Mouse (Mus musculus) embryonic fibroblast, embryonic 13.5 days (primary cell): ENCODE measurements around the gene Mtrex. TPM values are rescaled to one million over a fixed set of nuclear protein-coding genes. Genes with fewer than 3 reads are reported as not detected.

Experiments used
- H3K27ac ChIP-seq: 2 replicates; pipeline ENCODE4 v1.5.1; 2012; ENCODE audit warnings: low read length, control low read depth, inconsistent platforms; ENCODE audit not compliant: insufficient read depth
- H3K4me1 ChIP-seq: 2 replicates; pipeline ENCODE4 v1.6.1; 2011; ENCODE audit warnings: low read length; ENCODE audit not compliant: control insufficient read depth, insufficient read depth
- H3K4me3 ChIP-seq: 2 replicates; pipeline ENCODE4 v1.5.1; 2011; ENCODE audit warnings: mild to moderate bottlenecking, control low read depth, low read length; ENCODE audit not compliant: insufficient read depth
- CTCF ChIP-seq: IDR thresholded peaks from 2 replicates; pipeline ENCODE4 v1.5.1; 2011; ENCODE audit warnings: mild to moderate bottlenecking, control low read depth, low read length, moderate library complexity, borderline replicate concordance; ENCODE audit not compliant: insufficient read depth
- POLR2A ChIP-seq: IDR thresholded peaks from 2 replicates; pipeline ENCODE4 v1.6.1; 2011; ENCODE audit warnings: low read depth, mild to moderate bottlenecking, control low read depth, low read length, moderate library complexity
- polyA plus RNA-seq: library from polyadenylated mRNA; stranded (reverse); fragments of >200 nt; gene quantifications from 2 replicates; pipeline ENCODE4 v1.2.4, GENCODE M21; 2011; ENCODE audit warnings: low read depth; ENCODE audit not compliant: missing spikeins, insufficient read length

The Mtrex gene
- polyA plus RNA-seq, 1 experiment, result 58.5 TPM

DNA sequence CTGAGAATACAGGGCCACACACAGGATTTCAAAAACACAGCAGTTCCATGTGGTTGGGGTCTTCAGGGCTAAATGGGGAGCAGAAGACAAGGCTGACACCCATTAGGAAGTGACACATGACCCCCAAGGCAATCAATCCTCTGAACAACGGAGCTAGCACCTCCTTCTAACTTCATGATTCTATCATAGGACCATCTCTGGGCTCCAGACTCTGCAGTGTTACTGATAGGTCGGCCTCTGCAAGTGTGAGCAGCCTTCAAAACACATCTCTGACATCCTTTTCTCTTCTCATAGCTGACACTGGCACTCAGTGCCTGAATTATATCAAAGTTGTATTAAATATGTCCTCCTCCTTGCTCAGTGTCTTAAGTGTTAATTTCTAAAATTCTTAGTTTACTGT lies 94.6 kb downstream of the Mtrex start:
- H3K4me3 ChIP-seq, result no peak overlapping the region
- H3K27ac ChIP-seq, result no peak overlapping the region
- peaks cover 3% of the 10 kb centered on the region for H3K4me1 ChIP-seq
- TF ChIP-seq POLR2A (no peak), CTCF (no peak)

DNA sequence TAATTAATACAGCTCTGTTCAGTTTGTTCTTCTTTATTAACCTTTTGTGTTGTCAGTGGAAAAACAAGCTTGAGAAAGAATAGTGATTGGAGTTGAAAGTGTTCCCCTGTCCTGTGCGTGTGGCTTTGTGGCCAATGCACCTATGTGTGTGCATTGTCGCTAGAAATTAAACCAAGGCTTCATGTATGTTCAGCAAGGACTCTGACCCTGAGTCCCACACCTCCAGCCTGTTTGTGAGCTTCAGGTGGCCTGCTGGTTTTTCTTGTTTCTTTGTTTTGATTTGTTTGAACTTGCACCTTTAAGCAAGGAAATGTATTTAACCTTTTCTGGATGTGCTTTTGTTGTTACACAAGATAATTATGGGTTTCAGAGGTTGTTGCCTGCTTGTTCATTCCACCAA lies 97.6 kb downstream of the Mtrex start:
- peaks cover 3% of the 10 kb centered on the region; the same call in 1 of the 2 replicates for H3K4me1 ChIP-seq
- no peak overlapping the region for H3K4me3 ChIP-seq
- no peak overlapping the region for H3K27ac ChIP-seq
- TF ChIP-seq CTCF, result no peak
- no peak for TF ChIP-seq POLR2A

DNA sequence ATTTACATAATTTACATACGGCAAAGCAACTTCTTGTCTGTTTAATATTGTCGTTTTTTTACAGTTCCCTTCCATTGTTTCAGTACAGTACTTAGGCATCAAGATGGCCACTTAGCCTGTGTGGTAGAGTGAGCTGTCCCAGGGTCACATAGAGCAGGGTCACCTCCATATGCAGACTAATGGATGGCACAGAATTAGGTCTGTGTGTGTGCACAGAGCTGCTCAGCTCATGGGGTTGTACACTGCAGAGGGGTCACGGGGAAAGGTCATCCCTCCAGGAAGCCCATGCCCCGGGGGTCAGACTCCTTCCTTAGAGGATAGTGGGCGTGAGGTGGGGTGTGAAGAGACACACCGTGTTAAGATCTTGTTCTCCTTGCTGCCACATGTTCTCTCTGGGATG lies 101.7 kb downstream of the Mtrex start:
- Histone ChIP-seq H3K4me3 (no peak overlapping the region), H3K4me1 (no peaks in the 10 kb centered on the region; the same call in 1 of the 2 replicates), H3K27ac (no peak overlapping the region)
- TF ChIP-seq CTCF (no peak), POLR2A (no peak)

DNA sequence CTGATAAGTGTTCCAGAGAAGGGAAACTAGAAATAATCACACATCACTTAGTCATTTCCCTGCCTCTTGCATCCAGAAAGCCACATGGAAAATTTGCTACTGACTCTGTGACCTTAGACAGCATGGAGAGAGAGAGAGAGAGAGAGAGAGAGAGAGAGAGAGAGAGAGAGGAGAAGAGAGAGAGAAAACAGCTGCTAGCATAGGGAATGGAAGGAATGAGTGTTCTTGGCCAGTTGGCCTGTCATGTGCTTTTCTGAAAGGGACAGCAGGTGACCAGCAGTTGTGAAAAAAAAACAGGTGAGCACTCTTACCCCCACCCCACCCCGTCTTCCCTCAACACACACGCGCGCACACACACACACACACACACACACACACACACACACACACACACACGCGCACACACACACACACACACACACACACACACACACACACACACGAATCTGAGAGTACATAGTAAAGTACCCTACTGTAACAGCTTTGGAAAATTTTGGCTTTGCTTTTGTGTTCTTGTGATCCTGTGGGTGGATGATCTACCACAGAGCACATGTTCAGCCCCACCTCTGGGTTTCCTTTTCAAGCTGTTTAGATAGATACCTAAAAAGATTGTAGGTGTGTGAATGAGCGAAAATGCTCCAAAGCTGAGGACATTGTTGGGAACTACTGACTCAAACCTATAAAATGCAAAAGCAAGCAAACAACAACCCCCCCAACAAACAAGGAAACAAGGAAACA lies 103.1 kb downstream of the Mtrex start:
- TF ChIP-seq POLR2A (no peak), CTCF (no peak)
- no peak overlapping the region for H3K27ac ChIP-seq
- H3K4me1 ChIP-seq, result no peaks in the 10 kb centered on the region; the same call in none of the 2 replicates
- no peak overlapping the region for H3K4me3 ChIP-seq

DNA sequence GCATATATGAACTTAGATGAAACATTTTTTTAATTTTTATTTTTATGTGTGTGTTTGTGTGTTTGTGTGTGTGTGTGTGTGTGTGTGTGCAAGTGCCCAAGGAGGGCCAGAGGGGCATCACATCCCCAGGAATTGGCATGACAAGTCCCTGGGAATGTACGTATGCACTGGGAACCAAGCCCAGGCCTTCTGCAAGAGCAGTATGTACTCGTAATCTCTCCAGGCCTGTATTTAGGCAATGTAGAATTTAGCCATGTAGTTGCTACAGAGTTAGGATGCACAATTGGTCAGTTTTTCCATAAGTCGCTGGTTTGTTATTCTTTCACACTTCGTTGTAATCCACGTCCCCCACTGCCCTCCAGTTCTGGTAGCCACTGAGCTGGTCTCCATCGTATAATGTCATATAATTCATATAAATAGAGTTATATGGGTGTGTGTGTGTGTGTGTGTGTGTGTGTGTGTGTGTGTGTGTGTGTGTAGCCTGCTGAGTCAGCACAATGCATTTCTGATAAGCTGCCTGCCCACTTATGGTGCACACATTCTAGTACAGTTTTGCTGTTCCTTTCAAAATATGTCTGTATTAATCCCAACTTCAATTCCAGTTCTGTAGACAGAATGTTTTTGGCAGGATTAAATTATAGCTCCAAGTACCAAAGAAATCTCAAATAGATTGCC lies 103.8 kb downstream of the Mtrex start:
- Histone ChIP-seq H3K27ac (no peak overlapping the region), H3K4me3 (no peak overlapping the region), H3K4me1 (no peaks in the 10 kb centered on the region; the same call in none of the 2 replicates)
- TF ChIP-seq CTCF (no peak), POLR2A (no peak)

DNA sequence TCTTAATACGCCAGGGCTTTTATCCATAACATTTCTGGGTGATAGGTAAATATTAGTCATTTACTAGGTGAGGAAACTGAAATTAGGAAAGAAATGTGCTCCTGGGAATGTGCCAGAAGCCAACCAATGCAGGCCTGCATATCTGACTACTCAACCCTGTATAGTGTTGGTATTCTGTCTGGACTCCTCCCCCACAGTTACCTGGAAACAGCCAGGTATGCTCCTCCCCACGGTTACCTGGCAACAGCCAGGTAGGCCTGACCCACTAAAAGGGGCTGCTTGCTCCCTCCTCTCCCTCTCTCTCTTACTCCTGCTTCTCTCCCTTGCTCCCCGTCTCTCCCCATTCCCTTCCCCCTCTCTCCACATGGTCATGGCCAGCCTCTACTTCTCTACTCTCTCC lies 104.8 kb downstream of the Mtrex start:
- Histone ChIP-seq H3K4me3 (no peak overlapping the region), H3K4me1 (no peaks in the 10 kb centered on the region; the same call in none of the 2 replicates), H3K27ac (no peak overlapping the region)
- TF ChIP-seq POLR2A (no peak), CTCF (no peak)

DNA sequence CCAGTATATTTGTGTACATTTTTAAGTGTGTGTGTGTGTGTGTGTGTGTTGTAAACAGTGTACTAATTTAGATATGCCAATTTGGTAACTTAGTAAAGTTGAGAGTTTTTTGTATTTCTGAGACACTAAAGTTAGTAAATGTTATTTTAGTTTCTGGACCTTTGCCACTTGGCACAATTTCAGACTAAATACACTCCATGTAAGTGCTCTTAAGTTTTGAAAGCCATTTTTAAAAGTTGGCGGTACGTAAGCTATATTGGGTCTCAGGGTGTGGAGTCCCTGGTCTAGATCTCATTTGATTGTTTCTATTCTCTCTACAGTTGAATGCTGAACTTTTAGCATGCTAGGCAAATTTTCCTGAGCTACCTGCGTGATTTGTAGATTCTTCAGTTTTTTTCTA lies 109.1 kb downstream of the Mtrex start:
- Histone ChIP-seq H3K27ac (no peak overlapping the region), H3K4me1 (no peaks in the 10 kb centered on the region; the same call in 1 of the 2 replicates), H3K4me3 (no peak overlapping the region)
- TF ChIP-seq POLR2A (no peak), CTCF (no peak)

Other genes starting within 250 kb of the Mtrex start
- gene Plpp1, start 126.6 kb downstream of the Mtrex start, polyA plus RNA-seq, result 175 and 205 TPM in 2 replicates
- 24.0 and 25.5 TPM in 2 replicates for gene Dhx29, start 56 bp upstream of the Mtrex start, polyA plus RNA-seq
- 1.2 and 2.6 TPM in 2 replicates for gene Ccno, start 60.4 kb upstream of the Mtrex start, polyA plus RNA-seq
- gene Mcidas, start 66.4 kb upstream of the Mtrex start, polyA plus RNA-seq, result not detected in 2 replicates
- gene Cdc20b, start 107.7 kb upstream of the Mtrex start, polyA plus RNA-seq, result not detected in 2 replicates
- 313 and 341 TPM in 2 replicates for gene Gpx8, start 119.0 kb upstream of the Mtrex start, polyA plus RNA-seq
- gene Gzma, start 173.6 kb upstream of the Mtrex start, polyA plus RNA-seq, result not detected in 2 replicates